Mouse (Mus musculus) layer of hippocampus, postnatal 36 days (tissue): ENCODE results near the gene Gna15. TPM values are rescaled to one million over a fixed set of nuclear protein-coding genes. Genes with fewer than 3 reads are reported as not detected.

Experiments
- DNase-seq, 2 experiments: peaks; one replicate each; pipeline ENCODE4 v3.0.0; 2022
- total RNA-seq, 2 experiments: library from RNA; stranded (reverse); gene quantifications; 2 replicates each; pipeline ENCODE4 v1.2.3; 2021

Gene Gna15
- total RNA-seq, 2 experiments from 2014 or later, result 3.0 to 3.4 TPM

DNA sequence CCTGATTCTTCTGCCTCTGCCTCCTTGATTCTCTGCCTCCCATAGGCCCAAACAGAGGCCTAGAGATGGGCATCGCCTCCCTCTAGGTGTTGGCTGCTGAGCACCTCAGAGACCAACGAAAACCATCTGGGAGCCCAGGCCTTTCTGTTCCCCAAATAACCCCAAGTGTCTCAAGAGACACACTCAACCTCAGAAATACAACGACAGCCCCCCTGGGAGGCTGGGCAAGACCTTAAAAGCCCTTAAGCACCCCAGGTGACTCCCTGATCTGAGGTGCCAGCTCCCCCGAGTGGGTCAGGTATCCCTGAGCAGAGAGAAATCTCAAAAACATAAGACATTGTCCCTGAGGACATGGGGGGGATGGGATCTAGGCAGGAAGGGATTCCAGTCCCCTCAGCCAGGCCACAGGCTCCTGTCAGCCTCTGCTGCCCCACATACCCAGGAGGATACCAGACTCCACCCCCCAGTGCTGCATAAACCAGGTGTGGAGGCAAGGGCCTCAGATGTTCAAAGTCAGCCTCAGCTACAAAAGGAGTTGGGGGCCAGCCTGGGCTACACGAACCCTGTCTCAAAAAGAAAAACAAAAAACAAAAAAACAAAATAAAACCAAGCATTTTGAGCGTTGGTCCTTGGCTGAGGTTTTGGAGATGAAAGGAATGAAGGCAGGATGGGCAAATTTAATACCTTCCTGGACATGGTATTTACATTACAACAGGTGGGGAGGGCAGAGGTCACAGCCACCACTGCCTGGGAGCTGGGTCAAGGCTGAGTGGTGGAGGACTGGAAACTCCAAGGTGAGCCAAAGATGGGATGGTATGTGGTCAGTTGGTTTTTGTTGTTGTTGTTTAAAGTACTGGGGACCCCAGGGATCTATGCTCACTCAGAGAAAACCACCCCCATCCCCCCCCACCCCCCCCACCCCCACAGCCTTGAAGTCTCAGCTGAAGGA, 30.1 kb upstream of the Gna15 start:
- DNase-seq, result no peak

DNA sequence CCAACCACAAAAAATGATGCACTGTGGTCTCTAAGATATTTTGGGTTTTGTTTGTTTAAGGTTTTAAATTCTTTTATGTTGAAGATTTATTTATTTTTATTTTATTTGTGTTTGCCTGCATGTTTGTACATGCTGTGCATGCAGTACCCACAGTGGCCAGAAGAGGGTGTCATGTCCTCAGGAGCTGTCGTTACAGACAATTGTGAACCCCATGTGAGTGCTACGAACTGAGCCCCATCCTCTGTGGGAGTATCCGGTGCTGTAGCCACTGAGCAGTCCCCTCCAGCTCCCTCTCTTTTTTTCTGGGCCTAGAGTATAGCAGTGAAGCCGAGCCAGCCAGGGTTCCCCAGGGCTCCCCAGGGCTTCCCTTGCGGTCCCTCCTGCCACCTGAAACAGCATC, 29.2 kb upstream of the Gna15 start:
- DNase-seq, result no peak

DNA sequence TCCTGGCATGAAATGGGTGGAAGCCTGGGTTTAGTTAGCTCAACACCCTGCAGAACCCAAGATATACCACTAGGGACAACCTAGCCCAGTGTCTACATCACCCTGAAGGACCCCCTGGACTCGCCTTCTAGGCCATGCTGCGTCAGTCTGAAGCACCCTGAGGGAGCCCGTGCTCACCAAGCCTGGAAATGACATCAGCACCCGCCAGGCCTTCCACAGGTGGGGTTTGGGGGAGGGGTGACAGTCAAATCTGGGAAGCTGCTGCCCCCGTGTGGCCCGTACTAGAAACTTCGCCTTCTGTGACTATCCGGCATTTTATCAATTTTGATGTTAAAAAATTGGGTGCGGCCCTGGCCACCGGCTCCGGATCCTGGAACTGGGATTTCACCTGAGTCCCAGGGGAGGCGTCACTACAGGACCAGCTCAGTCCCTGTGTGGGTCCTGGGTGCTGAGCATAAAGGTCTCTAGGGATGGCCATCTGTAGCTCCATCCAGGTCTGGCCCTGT, 27.6 kb upstream of the Gna15 start:
- DNase-seq, result peak; percentile 70 to 75

DNA sequence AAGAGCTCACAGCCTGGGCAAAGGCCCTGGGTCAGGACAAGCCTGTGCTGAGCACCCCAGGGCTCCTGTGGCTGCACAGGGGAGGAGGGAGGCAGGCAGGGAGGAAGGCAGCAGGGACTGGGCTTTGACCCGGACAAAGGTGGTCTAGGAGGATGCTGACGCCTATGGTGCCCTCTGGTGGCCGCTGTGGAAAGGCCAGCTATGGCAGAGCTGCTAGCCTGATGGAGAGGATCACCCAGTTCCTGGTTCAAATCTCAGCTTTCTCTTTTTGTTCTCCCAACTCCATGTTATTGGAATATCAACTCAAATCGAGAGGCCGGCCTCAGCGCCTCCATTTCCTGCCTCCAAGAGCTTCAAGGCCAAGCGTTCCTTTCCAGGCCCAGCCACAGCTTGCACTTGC, 26.2 kb upstream of the Gna15 start:
- DNase-seq, result no peak

DNA sequence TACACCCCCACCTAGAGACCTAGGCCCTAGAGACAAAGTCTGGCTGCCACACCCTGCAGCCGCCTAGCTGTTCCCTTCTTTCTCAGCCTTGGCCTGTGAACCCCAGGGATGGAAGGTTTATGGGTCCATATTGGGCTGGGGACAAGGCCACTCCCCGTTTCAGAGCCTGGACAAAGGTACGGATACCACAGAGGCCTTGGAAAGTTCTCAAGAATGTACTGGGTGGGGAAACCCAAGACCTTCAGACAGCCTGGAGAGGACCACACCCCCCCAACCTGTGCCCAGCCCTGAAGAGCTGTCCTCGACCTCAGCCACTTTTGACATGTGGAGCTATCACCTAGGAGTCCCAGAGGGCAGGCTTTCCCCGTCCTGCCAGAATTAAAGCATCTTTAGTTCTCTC, 24.9 kb upstream of the Gna15 start:
- no peak for DNase-seq

DNA sequence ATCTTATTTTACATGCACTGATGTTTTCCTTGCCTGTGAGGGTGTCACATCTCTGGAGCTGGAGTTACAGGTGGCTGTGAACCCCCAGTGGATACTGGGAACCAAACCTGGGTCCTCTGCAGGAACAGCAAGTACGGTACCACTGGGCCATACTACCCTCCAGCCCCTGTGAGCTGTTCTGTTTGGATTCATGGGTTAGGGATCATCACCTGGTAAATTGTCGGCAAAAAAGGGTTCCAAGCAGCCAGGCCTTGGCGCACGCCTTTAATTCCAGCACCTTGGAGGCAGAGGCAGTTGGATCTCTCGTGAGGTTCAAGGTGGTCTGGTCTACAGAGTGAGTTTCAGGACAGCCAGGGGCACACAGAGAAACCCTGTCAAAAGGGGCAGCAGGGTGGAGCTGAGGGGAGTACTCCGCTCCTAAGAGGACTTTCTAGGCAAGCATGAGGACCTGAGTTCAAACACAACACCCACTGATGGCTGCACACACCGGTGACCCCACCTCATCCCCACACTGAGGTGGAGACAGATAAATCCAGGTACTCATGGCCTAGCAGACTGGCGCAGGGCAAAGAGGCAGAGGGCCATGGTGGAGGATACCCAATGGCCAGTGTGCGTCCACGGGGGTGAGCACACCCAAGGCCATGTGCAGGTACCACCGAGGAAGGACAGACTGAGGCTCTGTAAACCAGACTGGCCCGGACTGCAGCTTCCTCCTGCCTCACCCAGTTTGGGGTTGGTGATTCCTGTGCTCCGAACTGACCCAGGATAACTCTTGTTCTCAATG, 23.0 kb upstream of the Gna15 start:
- no peak for DNase-seq

DNA sequence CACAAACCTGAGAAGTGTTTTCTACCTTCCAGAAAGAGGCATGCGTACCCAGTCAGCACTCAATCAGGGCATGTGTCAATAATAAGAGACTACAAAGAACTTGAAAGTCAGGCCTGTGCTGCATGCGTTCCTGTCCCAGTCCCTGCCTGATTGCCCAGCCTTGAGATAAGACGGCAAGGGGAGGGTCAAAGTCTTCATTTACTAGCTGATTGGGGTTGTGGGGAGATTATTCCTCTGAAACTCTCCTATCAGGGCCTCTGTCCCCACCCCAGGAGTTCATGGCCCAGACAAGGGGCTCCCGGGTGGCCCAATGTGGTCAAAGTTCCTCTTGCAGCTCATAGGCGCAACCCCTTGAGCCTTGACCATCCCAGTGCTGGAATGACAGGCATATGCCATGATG, 22.3 kb upstream of the Gna15 start:
- DNase-seq, result no peak

DNA sequence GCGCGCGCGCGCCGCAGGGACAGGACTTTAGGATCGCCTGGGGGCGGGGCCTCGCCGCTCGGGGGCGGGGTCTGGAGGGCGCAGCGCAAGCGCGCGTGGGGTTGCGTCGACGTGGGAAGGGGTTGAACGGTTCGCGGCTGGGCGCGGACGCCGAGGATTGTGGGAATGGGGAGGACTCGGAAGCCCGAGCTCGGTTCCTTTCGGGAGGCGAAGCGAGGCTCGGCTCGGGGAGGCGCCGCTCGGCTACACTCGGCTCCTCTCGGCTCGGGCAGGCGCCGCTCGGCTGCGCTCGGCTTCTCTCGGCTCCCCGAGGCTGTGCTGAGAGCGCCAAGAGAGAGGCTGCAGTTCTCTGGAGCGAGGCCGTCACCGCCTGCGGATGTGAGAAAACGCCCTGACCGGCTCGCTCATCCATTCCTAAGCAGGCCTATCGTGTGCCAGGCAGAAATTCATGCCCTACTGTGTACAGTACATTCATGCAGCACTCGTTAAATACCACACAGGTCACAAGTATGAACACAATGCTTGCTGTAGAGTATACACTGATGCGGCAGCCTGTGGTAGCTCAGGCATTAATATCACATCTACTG, 21.2 kb upstream of the Gna15 start, which contains the start of gene Gna11:
Gene Gna11 (minus strand): TSS at position 30 of the 587 bp plus-strand sequence.
- DNase-seq, result peak; percentile 100

DNA sequence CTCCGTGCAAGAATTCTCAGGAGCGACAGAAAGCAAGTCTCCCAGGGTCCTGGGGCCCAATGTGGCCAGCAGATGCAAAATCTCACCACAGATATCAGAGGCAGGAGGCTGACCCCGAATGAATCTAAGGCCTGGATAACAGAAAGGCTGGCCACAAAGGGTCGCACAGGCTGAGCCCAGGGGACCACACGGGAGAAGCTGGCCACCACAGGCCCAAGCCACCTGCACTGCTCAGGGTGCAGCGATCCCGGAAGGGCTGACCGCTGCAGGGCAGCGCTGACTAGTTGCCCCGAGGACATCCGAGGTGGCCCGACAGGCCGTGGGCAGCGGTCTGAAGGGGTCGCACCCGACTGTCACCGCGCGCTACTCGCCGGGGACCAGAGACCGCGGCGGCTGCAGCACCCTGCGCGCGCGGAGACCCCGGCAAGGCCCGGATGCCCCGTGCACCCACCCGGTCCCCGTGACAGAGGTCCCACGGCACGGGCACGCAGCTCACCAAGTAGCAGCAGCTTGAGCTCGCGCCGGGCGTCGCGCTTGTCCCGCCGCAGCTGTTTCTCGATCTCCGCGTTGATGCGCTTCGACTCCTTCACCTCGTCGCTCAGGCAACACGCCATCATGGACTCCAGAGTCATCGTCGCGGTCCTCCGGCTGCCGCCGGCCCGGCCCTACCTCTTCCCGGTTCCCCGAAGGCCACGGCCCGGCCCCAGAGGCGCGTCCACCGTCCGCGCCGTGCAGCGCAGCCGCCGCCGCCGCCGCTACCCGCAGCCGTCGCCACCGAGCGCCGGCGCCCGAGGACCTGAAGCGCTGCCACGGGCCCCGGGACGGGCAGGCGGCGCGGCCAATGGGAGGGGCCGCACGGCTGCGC, 20.5 kb upstream of the Gna15 start:
- no peak for DNase-seq

DNA sequence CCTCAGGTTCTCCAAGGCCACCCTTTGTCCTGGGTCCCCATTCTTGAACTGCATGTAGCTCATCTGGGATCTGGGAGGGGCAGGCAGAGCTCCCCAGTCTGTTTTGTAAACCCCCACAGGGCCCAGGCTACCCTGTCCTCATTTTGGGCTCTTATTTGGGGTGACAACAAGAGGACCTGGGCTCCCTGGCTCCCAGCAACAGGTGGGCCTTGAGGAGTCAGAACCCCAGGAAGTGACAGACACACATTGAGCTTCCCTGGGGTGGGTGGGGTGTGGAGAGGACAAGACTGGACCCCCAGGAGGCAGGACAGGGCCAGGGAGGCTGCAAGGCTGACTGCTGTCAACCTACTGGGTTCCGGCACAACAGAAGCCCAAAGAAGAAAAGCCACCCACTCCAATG, 19.6 kb upstream of the Gna15 start:
- no peak for DNase-seq

DNA sequence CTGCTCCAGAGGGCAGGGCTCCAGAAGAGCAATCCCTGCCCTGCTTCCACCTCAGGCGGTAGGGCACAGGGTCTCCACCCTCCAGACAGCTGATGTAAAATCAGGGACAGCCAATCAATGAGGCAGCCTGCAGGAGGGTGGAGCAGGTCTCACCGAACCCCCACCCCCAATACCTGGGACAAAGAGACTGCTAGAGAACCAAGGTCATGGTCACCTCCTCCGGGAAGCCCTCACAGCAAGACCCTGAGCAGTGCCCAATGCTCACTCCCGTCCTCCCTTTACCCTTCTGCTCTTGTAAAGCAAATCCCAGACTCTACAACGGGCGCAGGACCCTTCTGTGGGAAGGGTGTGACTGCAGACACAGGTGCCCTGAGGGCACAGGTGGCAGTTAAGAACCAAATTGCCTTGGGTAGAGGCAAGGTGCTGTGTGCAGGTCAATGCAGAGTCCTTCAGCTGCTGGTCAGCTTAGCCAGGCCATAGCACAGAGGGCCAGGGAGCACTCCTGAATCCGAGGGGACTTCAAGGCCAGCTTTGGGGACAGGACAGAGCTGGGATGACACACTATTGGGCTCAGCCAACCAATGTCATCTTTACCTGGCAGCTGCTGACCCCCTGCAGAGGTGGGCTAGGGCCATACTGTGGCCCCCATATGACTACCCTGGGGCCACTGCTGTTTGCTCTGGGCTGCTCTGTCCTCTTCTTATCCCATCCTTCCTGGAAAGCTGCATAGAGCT, 18.9 kb upstream of the Gna15 start:
- no peak for DNase-seq

DNA sequence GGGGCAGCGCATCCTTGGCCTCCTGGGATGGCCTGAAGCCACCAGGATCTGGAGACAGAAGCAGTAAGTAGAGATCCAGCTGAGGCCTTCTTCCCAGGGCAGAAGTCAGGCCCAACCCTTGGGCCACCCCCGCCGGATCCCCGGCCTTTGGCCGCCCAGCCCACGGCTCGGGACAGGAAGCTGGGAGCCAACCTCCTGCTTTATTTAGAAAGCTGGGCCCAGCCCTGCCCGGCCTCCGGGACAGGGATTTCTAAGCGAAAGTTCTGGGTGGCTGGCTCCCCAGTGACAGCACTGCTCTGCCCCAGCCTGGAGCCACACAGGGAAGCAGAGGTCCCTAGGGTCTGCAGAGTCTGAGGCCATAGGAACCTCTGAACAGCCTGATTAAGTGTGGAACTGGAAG, 17.8 kb upstream of the Gna15 start:
- no peak for DNase-seq

DNA sequence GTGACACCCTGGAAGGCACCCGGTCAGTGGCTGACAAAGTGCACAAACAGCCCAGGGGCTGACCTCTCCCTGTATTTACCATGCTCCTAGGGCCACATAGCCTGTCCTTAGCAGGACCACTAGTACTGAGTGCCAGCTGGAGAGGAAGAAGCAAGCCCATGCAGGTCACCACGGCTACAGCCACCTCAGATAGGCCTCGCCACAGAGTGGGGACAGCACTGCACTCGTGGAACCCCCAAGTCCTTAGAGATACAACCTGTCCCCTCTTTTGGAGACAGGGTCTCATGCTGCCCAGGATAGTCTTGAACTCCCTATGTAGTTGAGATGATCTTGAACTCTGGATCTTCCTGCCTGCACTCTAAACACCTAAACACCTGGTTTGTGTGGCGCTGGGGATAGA, 17.3 kb upstream of the Gna15 start:
- no peak for DNase-seq

DNA sequence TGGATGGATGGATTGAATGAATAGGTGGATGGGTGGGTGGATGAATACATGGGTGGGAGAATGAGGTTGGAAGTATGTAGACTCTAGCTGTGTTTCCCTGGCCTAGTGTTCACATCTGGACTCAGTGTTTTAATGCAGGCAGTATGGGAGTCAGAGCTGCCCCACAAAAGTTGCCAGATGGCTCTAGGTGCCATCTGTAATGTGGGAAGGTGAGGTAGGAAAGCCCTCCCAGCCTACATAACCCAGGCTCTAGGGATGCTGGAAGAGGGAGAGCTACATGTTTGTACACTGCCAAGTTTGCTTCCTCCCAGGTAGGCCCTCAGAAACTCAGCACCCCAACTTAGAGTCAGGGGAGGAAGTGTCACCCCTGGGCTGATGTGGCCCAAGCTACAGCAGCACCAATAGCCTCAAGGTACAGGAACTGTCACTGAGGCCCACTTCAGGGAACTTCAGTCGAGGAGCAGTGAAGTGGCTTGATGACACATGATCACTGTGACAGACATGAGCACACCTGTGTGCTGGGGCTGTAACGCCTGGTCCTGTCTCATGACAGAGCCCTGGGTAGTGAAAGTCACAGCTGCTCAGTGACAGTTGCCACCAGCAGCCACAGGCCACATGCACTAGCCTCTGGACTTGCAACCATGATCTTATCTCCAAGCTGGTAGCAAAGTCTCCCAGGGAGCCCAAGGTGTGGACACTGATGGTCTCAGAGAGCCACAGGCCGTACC, 14.5 kb upstream of the Gna15 start:
- no peak for DNase-seq

DNA sequence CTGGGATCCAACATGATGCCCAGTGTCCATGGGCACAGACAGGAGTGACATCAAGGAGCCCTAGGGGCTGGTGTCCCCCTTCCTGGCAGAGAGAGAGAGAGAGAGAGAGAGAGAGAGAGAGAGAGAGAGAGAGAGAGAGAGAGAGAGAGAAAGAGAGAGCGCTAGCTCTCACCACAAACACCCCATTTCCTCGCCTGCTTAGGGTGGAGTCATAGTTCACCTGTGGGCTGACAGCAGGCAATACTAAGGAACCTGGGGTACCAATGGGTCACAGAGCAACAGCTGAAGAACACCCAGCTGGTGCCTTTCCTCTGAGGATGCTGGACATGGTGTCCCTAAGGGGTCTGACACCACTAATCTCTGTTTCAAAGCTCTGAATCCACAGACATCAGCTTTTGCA, 13.4 kb upstream of the Gna15 start:
- no peak for DNase-seq

DNA sequence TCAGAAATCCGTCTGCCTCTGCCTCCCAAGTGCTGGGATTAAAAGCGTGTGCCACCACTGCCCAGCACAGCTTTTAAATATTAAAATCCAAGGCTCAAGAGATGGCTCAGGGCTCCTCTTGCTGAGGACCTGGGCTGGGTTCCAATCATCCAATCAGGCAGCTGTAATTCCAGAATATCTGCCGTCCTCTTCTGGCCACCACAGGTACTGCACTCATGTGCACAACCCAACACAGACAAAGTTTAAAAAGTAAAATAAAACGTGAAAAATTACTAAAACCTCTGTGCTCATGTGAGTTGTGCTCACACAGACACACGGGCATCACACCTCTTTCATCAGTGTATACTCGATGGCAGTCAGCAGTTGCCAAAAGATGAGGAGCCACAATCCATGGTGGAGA, 12.7 kb upstream of the Gna15 start:
- DNase-seq, result no peak

DNA sequence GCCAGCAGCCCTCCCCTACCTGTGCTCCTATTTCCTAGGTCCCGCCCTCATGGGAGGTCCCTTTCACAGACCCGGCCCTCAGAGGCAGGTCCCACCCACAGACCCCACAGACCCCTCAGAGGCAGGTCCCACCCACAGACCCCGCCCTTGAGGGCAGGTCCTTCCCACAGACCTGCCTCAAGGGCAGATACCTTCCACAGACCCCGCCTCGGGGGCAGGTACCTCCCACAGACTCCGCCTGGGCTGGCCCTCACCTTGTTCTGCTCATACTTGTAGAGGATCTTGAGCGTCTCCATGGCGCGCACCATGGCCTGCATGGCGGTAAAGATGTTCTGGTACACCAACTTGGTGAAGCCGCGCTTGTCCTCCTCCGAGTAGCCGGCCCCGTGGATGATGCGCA, 10.8 kb upstream of the Gna15 start:
- DNase-seq, result no peak

DNA sequence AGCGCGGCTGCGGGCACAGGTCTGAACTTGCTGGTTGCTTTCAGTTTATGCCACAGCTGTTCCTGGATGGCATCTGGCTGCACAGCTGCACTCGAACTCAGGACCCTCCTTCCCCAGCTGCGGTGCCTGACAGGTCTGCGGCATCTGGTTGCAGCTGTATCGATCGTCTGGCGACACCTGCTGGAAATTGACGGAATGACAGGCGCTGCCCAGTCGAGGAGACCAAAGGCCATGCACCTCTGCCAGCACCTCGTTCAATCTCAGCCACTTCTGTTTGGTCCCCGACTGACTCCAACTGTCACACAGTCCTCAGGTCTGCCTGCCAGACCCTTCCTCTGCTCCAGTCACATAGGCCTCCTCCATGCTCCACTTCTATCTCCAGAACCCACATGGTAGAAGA, 2.8 kb upstream of the Gna15 start:
- peak; percentile 61 to 63 for DNase-seq

DNA sequence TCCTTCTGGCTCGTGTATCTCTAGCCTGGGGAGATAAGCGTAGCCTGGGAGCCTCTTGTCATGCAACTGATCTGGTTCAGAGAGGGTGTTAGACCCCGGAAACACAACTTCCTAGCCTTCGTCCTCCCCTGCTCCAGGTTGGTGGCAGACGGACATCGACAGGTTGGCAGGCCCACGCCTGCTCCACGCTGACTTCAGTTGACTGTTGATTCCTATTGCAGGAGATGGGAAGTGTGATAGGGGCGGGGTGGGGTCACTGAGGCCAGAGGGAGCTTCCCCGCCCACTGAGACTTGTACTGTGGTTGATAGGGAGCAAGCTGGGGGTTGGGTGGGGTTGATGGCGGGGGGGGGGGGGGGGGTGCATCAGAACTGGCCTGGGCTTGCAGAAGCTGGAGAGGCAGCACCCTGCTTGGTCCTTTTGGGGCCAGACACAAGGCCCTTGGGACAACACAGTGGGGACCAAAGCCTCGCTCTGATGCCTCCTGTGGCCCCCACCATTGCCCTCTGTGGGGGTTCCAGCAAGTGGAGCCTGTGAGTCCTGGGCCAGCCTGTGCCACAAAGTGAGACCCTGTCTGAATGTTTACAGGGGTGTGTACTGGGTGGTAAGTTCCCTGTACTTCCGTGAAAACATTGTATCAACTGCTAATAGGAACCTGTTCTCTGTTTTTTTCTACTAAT, 1.1 kb upstream of the Gna15 start:
- DNase-seq, result no peak

DNA sequence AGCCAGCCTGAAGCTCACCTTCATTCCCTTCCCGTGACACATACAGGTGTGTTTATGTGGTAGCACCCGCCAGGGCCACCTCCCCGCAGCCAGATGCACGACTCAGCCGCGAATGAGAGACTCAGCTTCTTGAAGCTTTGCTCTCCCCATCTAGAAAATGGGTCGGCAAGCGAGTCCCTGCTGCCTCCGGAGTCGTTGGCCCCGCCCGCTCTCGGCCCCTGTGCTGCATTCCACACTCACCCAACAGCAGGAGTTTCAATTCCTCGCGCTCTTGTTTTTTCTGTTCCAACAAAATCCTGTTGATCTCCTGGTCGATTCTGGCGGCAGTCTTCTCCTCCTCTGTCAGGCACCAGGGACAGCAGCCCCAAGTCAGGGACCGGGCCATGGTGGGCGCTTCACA, 455 bp downstream of the Gna15 start:
- no peak for DNase-seq
